Mouse (Mus musculus): ENCODE data around the gene Mlip.

DNA sequence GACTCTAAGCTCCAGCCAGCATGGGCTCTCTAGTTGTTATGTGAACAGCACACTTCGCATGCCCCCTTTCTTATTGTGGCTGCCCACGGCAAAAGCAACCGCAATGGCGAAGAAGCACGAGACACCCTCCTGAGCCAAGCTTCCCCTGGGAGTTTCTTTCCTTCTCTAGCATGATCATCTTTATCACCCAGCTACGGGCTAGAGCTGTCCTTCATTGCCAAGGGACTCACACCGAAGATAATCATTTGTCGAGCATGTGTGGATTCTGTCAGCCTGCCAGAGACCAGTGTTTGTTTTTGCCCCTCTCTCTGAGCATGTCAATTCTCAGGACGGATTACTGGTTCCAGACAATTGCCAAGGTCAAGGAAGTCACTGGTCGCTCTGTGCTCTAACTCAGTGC, 24.9 kb upstream of the Mlip start:
- TF ChIP-seq POLR2A (IDR thresholded peaks at IDR 0.05; ENCODE audit: insufficient read depth, low read depth, low read length) (no peak), CTCF (IDR thresholded peaks at IDR 0.05; ENCODE audit: insufficient read depth, low read depth, low read length) (no peak)

Measured in olfactory bulb, adult 2 months (tissue).